Mouse (Mus musculus) gastrocnemius, postnatal 4 days (tissue): Measurements from ENCODE around the gene Fnbp1. TPM values are rescaled to one million over a fixed set of nuclear protein-coding genes. Genes with fewer than 3 reads are reported as not detected.

ENCODE experiments used
- DNase-seq, 2 experiments: peaks; one replicate each; pipeline ENCODE4 v3.0.0; 2021 to 2022; ENCODE audit warnings: low spot score in 2 of 2, mixed read lengths in 2 of 2
- total RNA-seq, 2 experiments: library from RNA; stranded (reverse); gene quantifications; 2 replicates each; pipeline ENCODE4 v1.2.3; 2021

Fnbp1 gene
- total RNA-seq, 2 experiments from 2014 or later = 33.8 to 37.3 TPM

GRCm38 (mm10) chr2:31127219-31127618, 14.6 kb downstream of the Fnbp1 start:
- no peak for DNase-seq

- DNase-seq = no peak
Measured at GRCm38 (mm10) chr2:31126048-31126447, 15.8 kb downstream of the Fnbp1 start.

- DNase-seq = no peak
Measured at GRCm38 (mm10) chr2:31125156-31125555, 16.7 kb downstream of the Fnbp1 start.

GRCm38 (mm10) chr2:31124694-31125093, 17.1 kb downstream of the Fnbp1 start:
- DNase-seq = no peak

GRCm38 (mm10) chr2:31123493-31123892, 18.3 kb downstream of the Fnbp1 start:
- DNase-seq = no peak

- DNase-seq = no peak
Measured at GRCm38 (mm10) chr2:31122806-31123205, 19.0 kb downstream of the Fnbp1 start.

- no peak for DNase-seq
Measured at GRCm38 (mm10) chr2:31121131-31121693, 20.6 kb downstream of the Fnbp1 start.

- DNase-seq = no peak
Measured at GRCm38 (mm10) chr2:31119795-31120194, 22.0 kb downstream of the Fnbp1 start.

- no peak for DNase-seq
Measured at GRCm38 (mm10) chr2:31118639-31119380, 23.0 kb downstream of the Fnbp1 start.

- DNase-seq = no peak
Measured at GRCm38 (mm10) chr2:31118211-31118610, 23.6 kb downstream of the Fnbp1 start.

GRCm38 (mm10) chr2:31115943-31116731, 25.7 kb downstream of the Fnbp1 start:
- DNase-seq = no peak

- DNase-seq = no peak
Measured at GRCm38 (mm10) chr2:31115091-31115942, 26.5 kb downstream of the Fnbp1 start.

GRCm38 (mm10) chr2:31114205-31114604, 27.6 kb downstream of the Fnbp1 start:
- no peak for DNase-seq

- no peak for DNase-seq
Measured at GRCm38 (mm10) chr2:31111685-31112084, 30.1 kb downstream of the Fnbp1 start.

GRCm38 (mm10) chr2:31109960-31110548, 31.8 kb downstream of the Fnbp1 start:
- no peak for DNase-seq

GRCm38 (mm10) chr2:31108186-31108585, 33.6 kb downstream of the Fnbp1 start:
- DNase-seq = no peak

GRCm38 (mm10) chr2:31106621-31107320, 35.0 kb downstream of the Fnbp1 start:
- peak in 1 of 2 experiments; percentile 62 for DNase-seq

GRCm38 (mm10) chr2:31106004-31106403, 35.8 kb downstream of the Fnbp1 start:
- DNase-seq = no peak

GRCm38 (mm10) chr2:31105279-31105678, 36.5 kb downstream of the Fnbp1 start:
- DNase-seq = no peak

GRCm38 (mm10) chr2:31103321-31103720, 38.5 kb downstream of the Fnbp1 start:
- no peak for DNase-seq
